Mouse (Mus musculus): ENCODE measurements around the gene Prkar1b. TPM values are rescaled to one million over a fixed set of nuclear protein-coding genes. Genes with fewer than 3 reads are reported as not detected.

The Prkar1b gene
- total and polyA plus RNA-seq, 2 experiments = 0.22 to 0.37 TPM

DNA sequence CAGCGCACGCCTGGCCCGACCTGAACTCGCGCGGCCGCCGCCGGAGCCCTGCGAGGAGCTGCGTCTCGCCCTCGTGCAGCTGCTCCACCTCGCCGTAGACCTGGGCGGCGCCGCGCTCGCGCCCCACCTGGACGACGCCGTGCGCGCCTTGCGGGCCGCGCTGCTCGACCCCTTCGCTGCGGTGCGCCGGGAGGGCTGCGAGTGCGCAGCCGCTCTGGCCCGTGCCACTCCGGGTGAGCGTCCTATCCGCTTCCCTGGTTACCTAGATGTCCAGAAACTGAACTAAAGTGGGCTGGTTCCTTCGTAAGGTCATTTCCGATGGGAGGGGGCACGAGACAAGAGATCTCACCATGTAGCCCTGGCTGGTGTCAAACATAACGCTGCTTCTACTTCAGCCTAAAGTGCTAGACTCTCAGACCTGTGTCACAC is 816 bp upstream of the Prkar1b start:
- Histone ChIP-seq H3K4me1 (ENCODE audit: control insufficient read depth, insufficient read depth, low read length) (peaks cover 3% of the 10 kb centered on the region; the same call in 1 of the 2 replicates), H3K9ac (ENCODE audit: low read depth, low read length) (peak overlapping the region; percentile 84), H3K36me3 (ENCODE audit: control insufficient read depth, insufficient read depth, low read length) (no peaks in the 10 kb centered on the region; the same call in 1 of the 2 replicates), H3K79me2 (ENCODE audit: control insufficient read depth, insufficient read depth, low read length) (no peaks in the 10 kb centered on the region), H3K27ac (replicated peaks; ENCODE audit: insufficient read depth, low read depth, low read length) (no peak overlapping the region), H3K27me3 (ENCODE audit: control insufficient read depth, insufficient read depth, low read length) (no peaks in the 10 kb centered on the region), H3K4me3 (ENCODE audit: insufficient read depth, low read depth, low read length) (peak overlapping the region; percentile 69)
- WGBS = under 1% methylated on average over 45 of the region's 45 CpGs
- peak; percentile 5 for DNase-seq (ENCODE audit: extremely low read depth, low read depth, low spot score)
- TF ChIP-seq POLR2A (IDR thresholded peaks at IDR 0.05; ENCODE audit: extremely low read depth, insufficient read depth, low read length) (no peak), CTCF (IDR thresholded peaks at IDR 0.05; ENCODE audit: low read depth, low read length) (no peak)

DNA sequence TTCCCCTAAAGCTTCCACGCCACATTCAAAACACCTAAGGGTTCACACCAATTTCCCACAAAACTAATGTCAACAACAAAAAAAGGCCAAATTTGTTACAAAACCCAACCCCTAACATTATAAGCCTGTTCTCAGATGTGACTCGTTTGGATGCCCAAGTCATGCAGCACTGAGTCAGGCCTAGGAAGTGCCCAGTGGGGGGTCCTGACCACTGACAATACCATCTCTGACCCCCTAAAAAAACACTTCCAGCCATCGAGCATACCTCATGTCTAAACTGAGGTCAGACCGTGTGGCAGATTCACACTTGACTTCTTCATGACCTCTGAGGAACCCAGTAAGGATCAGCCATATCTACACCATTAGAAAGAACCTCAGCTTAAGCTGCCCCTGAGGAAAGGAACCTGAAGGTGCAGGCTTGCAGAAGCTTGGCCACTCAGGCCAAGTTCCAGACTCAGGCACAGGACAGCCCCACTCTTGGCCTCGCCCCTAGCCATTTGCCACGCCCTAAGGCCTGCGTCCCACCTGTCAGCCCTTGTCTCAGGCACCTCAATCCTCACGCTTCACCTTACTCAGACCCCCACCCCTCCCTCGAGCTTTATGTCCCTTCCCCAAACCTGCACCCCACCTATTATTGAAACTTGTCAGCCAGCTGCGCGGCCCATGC is 662 bp downstream of the Prkar1b start:
- H3K27ac ChIP-seq (replicated peaks; ENCODE audit: insufficient read depth, low read depth, low read length) = no peak overlapping the region

DNA sequence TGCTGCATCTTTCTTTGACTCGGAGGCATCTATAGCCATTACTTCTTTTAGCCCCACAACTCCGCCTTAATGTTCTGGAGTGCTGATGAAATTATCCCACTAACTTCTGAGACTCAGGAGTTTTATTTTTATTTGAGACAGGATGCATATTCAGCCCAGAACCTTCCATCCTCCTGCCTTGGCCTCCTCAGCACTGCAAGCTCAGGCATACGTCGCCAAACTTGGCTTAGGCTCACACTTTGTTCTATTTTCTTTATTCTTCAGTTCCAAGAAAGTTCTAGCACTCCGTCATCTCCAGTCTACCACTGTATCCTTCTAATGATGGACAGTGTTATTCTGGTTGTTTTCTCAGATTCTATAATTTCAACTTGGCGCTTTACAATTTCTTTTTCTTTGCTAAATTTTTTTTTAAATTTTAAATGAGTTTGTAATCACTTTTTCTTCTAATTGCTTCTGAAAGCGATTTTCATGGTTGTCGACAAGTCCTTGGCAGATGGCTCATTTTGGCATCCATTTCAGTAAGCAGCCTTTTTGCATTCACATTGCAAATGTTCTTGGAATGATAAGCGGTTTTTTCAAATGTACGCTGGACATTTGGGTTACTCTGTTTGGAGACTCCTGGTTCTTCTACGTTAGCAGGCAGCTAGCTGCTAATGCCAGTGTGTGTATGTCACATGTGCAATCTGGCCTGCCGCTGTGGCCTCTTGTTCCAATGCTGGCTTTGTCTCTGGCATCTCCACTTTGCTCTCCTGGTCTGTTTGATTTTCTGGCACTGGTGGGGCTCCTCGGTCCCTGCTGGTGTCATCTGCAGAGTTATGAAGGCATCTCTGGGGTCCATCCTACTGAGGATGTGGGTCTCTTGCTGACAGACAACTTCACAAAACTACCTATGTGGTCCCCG is 2.4 kb downstream of the Prkar1b start:
- no peaks in the 10 kb centered on the region for H3K27me3 ChIP-seq (ENCODE audit: control insufficient read depth, insufficient read depth, low read length)
- no peak for DNase-seq (ENCODE audit: extremely low read depth, low read depth, low spot score)

More for the DNA sequence above, 662 bp downstream of the Prkar1b start:
- no peak for TF ChIP-seq CTCF (IDR thresholded peaks at IDR 0.05; ENCODE audit: low read depth, low read length)
- TF ChIP-seq POLR2A (IDR thresholded peaks at IDR 0.05; ENCODE audit: extremely low read depth, insufficient read depth, low read length) = no peak
- Histone ChIP-seq H3K4me1 (ENCODE audit: control insufficient read depth, insufficient read depth, low read length) (peaks cover 3% of the 10 kb centered on the region; the same call in 1 of the 2 replicates), H3K36me3 (ENCODE audit: control insufficient read depth, insufficient read depth, low read length) (no peaks in the 10 kb centered on the region), H3K4me3 (ENCODE audit: insufficient read depth, low read depth, low read length) (peak overlapping the region; percentile 53), H3K79me2 (ENCODE audit: control insufficient read depth, insufficient read depth, low read length) (no peaks in the 10 kb centered on the region), H3K27me3 (ENCODE audit: control insufficient read depth, insufficient read depth, low read length) (no peaks in the 10 kb centered on the region), H3K9ac (ENCODE audit: low read depth, low read length) (peak overlapping the region; percentile 2; the same call in 1 of the 2 replicates)
- WGBS = 30% methylated on average over 11 of the region's 11 CpGs
- DNase-seq (ENCODE audit: extremely low read depth, low read depth, low spot score) = no peak

DNA sequence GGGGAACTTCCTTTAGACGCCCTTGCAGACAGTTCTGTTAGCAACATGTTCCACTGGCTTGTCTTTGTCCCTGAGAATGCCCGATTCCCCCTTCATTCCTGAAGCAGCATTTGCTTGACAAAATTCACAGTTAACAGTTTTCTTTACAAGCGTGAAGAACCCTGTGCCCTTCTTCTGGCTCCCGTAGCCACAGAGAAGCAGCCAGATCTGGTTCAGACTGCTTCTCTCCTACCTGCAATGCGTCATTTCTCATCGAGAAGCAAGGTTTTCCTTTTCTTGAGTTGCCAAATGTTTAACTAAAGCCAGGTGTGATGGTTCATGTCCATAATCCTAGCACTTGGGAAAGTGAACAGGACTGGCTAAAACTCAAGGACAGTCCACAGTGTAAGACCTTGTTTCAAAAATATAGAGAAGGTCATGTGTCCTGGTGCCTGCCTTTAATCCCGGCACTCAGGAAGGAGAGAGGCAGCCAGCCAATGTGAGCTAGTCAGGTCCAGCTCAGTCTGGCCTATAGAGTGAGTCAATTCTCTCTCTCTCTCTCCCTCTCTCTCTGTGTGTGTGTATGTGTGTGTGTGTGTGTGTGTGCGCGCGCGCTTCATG is 3.2 kb downstream of the Prkar1b start:
- Histone ChIP-seq H3K27ac (replicated peaks; ENCODE audit: insufficient read depth, low read depth, low read length) (no peak overlapping the region), H3K4me3 (ENCODE audit: insufficient read depth, low read depth, low read length) (no peak overlapping the region), H3K9ac (ENCODE audit: low read depth, low read length) (no peak overlapping the region), H3K27me3 (ENCODE audit: control insufficient read depth, insufficient read depth, low read length) (no peaks in the 10 kb centered on the region), H3K79me2 (ENCODE audit: control insufficient read depth, insufficient read depth, low read length) (no peaks in the 10 kb centered on the region), H3K4me1 (ENCODE audit: control insufficient read depth, insufficient read depth, low read length) (peaks cover 3% of the 10 kb centered on the region; the same call in 1 of the 2 replicates), H3K36me3 (ENCODE audit: control insufficient read depth, insufficient read depth, low read length) (no peaks in the 10 kb centered on the region)
- no peak for TF ChIP-seq POLR2A (IDR thresholded peaks at IDR 0.05; ENCODE audit: extremely low read depth, insufficient read depth, low read length)
- no peak for TF ChIP-seq CTCF (IDR thresholded peaks at IDR 0.05; ENCODE audit: low read depth, low read length)
- WGBS = 91% methylated on average over 11 of the region's 11 CpGs
- DNase-seq (ENCODE audit: extremely low read depth, low read depth, low spot score) = no peak

More for the DNA sequence above, 2.4 kb downstream of the Prkar1b start:
- Histone ChIP-seq H3K79me2 (ENCODE audit: control insufficient read depth, insufficient read depth, low read length) (no peaks in the 10 kb centered on the region), H3K4me3 (ENCODE audit: insufficient read depth, low read depth, low read length) (no peak overlapping the region), H3K36me3 (ENCODE audit: control insufficient read depth, insufficient read depth, low read length) (no peaks in the 10 kb centered on the region), H3K4me1 (ENCODE audit: control insufficient read depth, insufficient read depth, low read length) (peaks cover 3% of the 10 kb centered on the region; the same call in 1 of the 2 replicates), H3K27ac (replicated peaks; ENCODE audit: insufficient read depth, low read depth, low read length) (no peak overlapping the region), H3K9ac (ENCODE audit: low read depth, low read length) (no peak overlapping the region)
- WGBS = 94% methylated on average over 14 of the region's 14 CpGs
- TF ChIP-seq CTCF (IDR thresholded peaks at IDR 0.05; ENCODE audit: low read depth, low read length) = no peak
- TF ChIP-seq POLR2A (IDR thresholded peaks at IDR 0.05; ENCODE audit: extremely low read depth, insufficient read depth, low read length) = no peak

DNA sequence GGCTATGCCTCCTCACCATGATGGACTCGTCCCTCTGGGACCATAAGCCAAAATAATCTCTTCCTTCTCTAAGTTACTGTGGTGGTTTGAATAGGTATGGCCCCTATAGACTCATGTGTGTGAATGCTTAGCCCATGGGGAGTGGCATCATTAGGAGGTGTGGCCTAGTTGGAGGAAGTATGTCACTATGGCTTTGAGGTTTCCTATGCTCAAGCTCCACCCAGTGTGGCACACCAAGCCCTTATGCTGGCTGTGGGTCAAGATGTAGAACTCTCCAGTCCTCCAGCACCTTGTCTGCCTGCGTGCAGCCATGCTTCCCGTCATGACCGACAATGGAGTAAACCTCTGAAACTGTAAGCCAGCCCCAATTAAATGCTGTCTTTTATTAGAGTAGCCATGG is 4.1 kb downstream of the Prkar1b start:
- Histone ChIP-seq H3K4me1 (ENCODE audit: control insufficient read depth, insufficient read depth, low read length) (peaks cover under 1% of the 10 kb centered on the region; the same call in 1 of the 2 replicates), H3K79me2 (ENCODE audit: control insufficient read depth, insufficient read depth, low read length) (no peaks in the 10 kb centered on the region), H3K4me3 (ENCODE audit: insufficient read depth, low read depth, low read length) (no peak overlapping the region), H3K36me3 (ENCODE audit: control insufficient read depth, insufficient read depth, low read length) (no peaks in the 10 kb centered on the region), H3K9ac (ENCODE audit: low read depth, low read length) (no peak overlapping the region), H3K27me3 (ENCODE audit: control insufficient read depth, insufficient read depth, low read length) (no peaks in the 10 kb centered on the region), H3K27ac (replicated peaks; ENCODE audit: insufficient read depth, low read depth, low read length) (no peak overlapping the region)
- WGBS = 95% methylated on average over 4 of the region's 4 CpGs
- no peak for DNase-seq (ENCODE audit: extremely low read depth, low read depth, low spot score)
- TF ChIP-seq POLR2A (IDR thresholded peaks at IDR 0.05; ENCODE audit: extremely low read depth, insufficient read depth, low read length) (no peak), CTCF (IDR thresholded peaks at IDR 0.05; ENCODE audit: low read depth, low read length) (no peak)

Measured in liver, adult 2 months (tissue).